Mouse (Mus musculus) gastrocnemius, postnatal 36 days (tissue): ENCODE measurements around the gene Zfand5. TPM values are rescaled to one million over a fixed set of nuclear protein-coding genes. Genes with fewer than 3 reads are reported as not detected.
"Not testable (repeated sequence)": the region's sequence is repeated elsewhere in the genome, so short reads cannot be mapped to it uniquely, and the experiment has no call there.

Experiments
- DNase-seq, 2 experiments: peaks; one replicate each; pipeline ENCODE4 v3.0.0; 2022
- intact Hi-C: fragments of 180-260 bp; cut with DNase I; formaldehyde crosslinking; loops from one replicate; pipeline ENCODE4 v1.15.1; 2025
- long read RNA-seq, 2 experiments: library from polyadenylated mRNA; stranded (forward); transcript quantifications; one replicate each; pipeline ENCODE4 v2.0.0; 2021
- total RNA-seq, 2 experiments: library from RNA; stranded (reverse); gene quantifications; 2 replicates each; pipeline ENCODE4 v1.2.3; 2021

Gene Zfand5
- 100 to 1,000 TPM; 228 to 300 TPM for total RNA-seq
- long read RNA-seq, experiment 1, full-length matches to known transcripts: 233 of 275 reads
- long read RNA-seq, experiment 1, partial matches to known transcripts: 3 of 275 reads
- long read RNA-seq, experiment 1, other reads (novel, unspliced or antisense): 39 of 275 reads
- long read RNA-seq, experiment 2, full-length matches to known transcripts: 361 of 424 reads
- long read RNA-seq, experiment 2, partial matches to known transcripts: 4 of 424 reads
- long read RNA-seq, experiment 2, other reads (novel, unspliced or antisense): 59 of 424 reads

DNA sequence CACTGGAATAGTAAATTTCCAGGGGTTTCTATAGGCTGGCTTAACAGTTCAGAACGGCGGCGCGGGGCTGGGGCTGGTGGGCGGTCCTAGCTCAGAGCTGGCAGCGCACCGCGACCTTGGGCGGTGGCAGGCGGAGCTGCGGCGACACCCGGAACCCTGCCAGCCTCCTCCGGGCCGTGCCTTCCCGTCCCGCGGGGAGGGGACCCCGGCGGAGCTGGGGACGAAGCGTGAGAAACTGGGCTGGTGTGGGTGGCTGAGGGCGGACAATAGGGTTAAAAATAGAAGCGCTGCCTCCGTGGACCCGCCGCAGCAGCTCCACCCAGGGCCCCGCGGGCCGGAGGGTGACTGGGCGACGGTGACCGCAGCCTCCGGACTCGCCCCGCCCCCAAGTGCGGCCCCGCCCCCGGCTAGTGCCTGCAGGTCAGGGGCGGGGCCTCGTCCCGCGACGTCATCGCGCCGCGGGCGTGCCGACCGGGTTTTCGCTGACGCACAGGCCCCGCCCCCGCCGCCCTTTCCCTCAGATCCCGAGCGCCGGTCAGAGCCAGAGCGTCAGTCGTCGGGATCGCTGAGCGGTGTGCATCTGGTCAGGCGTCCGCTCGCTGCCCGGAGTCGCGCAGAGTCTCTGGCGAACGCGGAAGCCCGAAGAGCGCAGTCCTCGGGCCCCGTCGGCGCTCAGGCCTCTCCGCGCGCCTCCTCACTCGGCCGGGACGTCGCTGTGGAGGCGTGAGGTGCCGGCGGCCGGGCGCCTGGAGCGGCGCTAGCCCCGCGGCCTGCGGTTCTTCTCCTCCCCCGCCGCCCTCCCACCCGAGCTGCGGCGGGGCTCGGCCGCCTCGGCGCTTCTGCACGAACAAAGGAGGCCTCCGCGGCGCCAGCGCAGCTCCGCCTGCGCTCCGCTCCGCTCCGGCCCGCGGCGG lies at the start of gene Zfand5:
Gene Zfand5 (plus strand): TSS at position 538 of the 914 bp plus-strand sequence.
- peak; percentile 99 for DNase-seq
- intact Hi-C loops: loop anchor here (5.0 to 10.0 kb wide), 5 partner anchors 55 to 383 kb away; partner anchors contain the start of genes 1110059E24Rik and Abhd17b

DNA sequence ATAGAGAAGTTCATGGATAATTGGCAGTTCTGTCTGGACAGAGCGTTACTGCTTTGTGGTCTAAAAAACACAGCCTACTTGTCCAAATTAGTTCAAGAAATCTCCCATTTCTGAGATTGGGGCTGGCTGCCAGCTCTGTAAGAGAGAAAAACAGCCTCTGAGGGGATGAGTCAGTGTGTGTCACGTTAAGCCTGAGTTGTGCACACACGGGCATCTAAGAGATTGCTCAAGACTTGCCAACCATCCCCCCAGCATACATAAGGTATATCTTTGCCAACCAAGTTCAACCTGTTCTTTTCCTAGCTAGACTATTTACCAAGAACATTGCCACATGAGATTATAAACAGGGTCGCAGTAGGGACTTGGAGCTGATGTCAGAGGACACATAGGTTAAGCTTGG lies 44.9 kb upstream of the Zfand5 start:
- intact Hi-C loops: no loop called here
- peak; percentile 15 to 51 for DNase-seq

DNA sequence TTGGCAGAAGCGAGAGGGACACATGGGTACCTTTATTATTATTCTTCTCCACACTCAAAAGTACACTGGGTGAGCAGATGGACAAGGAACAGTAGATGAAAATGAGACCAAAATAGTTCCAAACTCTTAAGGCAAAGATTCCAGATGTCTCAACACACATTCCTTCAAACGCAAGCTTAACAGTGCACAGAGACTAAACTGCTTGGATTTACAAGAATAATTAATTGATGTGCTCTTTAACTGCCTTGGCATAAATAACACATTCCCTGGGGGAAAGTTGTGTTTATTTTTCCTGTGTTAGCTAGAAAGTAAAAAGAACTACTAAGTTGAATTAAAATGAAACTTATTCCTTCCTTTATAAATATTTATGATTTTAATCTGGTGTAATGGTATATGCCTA lies 44.3 kb upstream of the Zfand5 start:
- no peak for DNase-seq
- intact Hi-C loops: no loop called here

DNA sequence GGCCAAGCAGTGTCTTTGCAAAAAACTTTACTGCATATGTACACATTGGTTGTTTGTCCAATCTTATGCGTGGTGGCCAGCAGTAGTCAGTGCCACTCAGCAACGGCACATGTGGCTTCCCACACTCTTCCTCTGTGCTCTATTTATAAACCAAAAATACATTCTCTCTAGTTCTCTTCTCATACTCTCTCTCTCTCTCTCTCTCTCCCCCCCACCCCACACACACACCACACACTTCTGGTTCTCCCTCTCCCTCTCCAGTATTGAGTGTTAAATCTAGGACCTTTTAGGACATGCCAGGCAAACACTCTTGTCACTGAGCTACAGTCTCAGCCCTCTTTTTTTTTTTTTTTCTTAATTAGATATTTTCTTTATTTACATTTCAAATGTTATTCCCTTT lies 23.3 kb upstream of the Zfand5 start:
- DNase-seq, intact Hi-C loops: not testable (repeated sequence)

DNA sequence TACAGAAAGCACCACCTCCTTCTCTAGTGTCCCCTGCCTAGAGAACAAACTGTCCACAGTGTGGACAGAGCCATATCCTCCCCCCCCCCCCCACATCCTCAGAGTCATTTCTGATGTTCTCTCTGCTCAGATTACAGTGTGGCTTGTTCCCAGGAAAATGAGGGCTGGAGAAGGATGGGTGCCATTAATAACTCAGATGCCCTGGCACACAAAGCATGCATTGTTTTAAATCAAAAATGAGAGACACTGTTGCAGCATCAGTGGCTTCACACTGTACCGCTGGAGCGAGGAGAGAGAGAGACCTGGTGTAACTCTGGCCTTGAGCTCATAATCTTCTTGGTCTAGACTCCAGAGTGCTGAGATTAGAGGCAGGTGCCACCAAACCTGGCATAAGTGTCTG lies 18.2 kb upstream of the Zfand5 start:
- intact Hi-C loops: no loop called here
- DNase-seq: peak in 1 of 2 experiments; percentile 7

DNA sequence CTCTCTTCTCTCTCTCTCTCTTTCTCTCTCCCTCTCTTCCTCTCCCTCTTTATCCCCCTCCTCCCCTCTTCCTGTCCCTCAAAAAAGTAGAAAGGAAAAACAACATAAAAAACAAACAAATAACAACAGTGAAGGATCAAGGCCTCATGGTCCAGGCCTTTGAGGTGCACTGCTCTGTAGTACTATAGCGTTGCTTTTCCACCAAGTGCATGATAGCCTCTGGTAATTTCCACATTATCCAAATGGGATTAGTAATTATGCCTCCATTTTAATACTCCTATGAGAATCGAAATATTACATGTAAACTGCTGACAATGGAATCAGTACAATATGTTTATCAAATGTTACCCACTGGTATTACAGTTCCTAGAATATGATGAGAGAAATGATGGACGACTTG lies 16.2 kb upstream of the Zfand5 start:
- intact Hi-C loops: no loop called here
- DNase-seq: no peak

DNA sequence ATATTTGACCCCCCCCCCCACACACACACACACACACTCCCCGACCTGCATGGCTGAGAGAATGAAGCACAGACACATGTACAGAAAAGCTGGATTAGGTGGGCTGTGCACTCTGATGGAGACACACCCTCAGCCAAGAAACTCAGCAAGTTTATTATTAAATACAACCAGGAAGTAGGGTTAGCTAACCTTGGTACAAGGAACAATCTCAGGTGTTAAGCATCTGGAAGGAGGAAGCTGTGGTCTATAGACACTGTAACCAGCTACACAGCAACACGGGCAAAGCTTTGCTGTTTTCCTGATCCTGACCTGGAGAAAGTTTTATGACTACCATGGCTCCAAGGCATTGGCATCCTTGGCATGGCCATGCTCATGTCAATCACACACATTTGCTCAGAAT lies 12.6 kb upstream of the Zfand5 start:
- DNase-seq: no peak
- intact Hi-C loops: no loop called here

DNA sequence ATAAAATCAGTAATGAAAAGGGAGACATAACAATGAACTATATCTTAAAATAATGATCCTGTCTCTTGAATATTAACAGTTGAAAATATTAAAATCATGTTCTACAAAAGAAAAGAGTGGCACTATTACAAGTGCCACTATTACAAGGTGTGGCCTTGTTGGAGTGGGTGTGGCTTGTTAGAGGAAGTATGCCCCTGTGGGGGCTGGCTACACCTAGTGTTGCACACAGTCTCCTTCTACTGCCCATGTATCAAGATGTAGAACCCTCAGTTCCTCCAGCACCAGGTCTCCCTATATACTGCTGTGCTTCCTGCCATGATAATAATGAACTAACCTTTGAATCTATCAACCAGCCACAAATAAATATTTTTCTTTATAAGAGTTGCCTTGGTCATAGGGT lies 11.8 kb upstream of the Zfand5 start:
- no peak for DNase-seq

DNA sequence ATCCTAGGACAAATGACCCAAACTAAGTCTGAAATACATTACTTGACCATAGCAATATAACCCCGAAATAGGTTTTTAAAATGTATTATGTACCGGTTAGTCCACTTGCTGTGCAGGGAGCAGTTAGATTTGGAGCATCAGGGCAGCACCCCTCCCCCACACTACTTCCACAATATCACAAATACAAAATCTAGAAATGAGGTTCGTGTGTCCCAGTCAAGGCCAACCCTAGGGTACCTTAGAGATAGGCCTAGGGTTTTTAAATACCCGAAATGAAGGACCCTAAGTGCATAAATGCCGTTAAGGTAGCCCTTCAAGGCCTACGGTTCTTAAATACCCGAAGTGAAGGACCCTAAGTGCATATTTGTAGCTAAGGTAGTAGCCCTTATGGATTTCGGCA lies 892 bp upstream of the Zfand5 start:
- no peak for DNase-seq
- intact Hi-C loops: loop anchor here (5.0 to 10.0 kb wide), 5 partner anchors 56 to 384 kb away; partner anchors contain the start of genes 1110059E24Rik and Abhd17b

More for the DNA sequence above, 11.8 kb upstream of the Zfand5 start:
- intact Hi-C loops: no loop called here

DNA sequence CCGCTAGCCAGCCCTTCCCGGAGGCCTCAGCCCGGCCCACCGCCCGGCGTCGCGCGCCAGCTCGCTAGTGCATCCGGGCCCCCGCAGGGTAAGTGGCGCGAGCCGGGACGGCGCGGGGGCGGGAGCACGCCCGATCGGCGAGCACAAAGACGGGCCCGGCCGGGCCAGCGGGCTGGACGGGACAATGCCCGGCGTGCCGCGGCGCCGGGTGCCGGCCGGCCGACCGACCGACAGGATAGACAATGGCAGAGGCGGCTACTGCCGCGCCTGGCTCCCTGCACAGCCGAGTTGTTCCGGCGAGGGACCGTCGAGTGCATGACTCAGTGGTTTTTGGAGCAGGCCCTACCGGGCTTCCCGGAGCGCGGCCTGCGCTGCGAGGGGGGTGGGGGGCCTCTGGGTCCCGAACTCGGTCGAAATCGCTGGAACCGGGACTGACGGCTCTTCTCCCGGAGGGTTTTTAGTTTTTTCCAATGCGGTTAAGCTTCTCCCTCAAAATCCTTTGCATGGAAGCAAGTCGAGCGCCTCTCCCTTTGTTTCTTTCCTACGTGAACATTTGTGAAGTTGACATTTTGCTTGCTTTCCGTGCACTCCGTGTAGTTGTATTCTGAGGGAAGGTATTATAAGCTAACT lies 692 bp downstream of the Zfand5 start:
- DNase-seq: peak; percentile 56 to 69
- intact Hi-C loops: loop anchor here (5.0 to 10.0 kb wide), 5 partner anchors 55 to 382 kb away; partner anchors contain the start of genes 1110059E24Rik and Abhd17b

DNA sequence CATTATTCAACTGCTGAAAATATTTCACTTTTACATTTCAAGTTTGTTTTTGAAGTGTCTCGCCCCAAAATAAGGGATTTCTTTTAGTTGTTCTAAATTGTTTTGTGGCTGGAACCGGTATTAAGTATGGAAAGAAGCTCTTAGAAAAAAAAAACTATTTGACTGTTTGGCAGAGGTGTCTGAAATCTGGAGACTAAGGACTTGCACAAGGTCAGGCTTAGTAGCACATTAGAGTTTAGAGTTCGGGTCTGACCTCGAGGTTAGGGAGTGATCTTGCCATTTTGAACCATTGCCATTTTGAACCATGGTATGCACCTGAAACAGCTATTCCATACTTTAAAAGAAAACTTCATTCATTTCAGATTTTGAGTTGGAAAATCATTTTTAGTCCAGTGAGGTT lies 1.4 kb downstream of the Zfand5 start:
- DNase-seq: no peak
- intact Hi-C loops: loop anchor here (5.0 to 10.0 kb wide), 5 partner anchors 54 to 381 kb away; partner anchors contain the start of genes 1110059E24Rik and Abhd17b

DNA sequence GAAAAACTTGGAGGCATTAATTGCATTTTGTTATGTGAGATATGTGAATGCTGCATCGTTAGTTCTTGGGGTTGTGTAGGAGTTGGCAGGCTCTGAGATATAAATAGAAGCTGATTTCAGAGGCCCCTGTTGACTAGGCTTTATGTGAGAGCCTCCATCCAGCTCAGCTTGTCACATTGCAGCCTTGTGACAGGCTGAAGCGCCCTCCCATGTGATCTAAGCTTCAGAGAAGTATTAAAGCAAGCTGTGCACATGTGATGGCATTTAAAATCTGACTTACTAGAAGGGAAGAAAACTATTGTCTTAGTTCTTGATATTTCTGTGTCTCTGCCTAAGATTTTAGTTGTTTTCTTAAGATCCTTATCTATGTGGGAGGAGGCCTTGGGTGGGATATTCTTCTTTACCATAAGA lies 2.1 kb downstream of the Zfand5 start:
- peak in 1 of 2 experiments; percentile 31 for DNase-seq
- intact Hi-C loops: loop anchor here (5.0 to 10.0 kb wide), 5 partner anchors 53 to 381 kb away; partner anchors contain the start of genes 1110059E24Rik and Abhd17b

DNA sequence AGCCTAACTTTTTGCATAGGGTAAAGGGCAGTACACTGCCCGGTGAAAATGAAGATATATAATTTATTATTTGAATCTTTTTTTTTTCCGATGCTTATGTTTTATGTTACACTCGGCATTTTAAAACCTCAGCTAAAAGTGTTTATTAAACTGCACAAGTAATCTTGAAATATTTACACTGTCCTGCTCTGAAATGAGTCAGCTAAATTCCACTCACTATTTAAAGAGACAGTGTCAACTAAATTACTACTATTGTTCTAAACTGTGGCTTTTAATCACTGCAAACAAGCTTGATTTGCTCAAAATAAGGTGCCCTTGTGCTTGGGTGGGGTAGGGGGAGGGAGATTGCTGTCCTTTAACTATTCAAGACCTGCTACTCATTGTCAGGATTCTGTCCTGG lies 2.6 kb downstream of the Zfand5 start:
- intact Hi-C loops: loop anchor here (5.0 to 10.0 kb wide), 5 partner anchors 53 to 380 kb away; partner anchors contain the start of genes 1110059E24Rik and Abhd17b
- no peak for DNase-seq

DNA sequence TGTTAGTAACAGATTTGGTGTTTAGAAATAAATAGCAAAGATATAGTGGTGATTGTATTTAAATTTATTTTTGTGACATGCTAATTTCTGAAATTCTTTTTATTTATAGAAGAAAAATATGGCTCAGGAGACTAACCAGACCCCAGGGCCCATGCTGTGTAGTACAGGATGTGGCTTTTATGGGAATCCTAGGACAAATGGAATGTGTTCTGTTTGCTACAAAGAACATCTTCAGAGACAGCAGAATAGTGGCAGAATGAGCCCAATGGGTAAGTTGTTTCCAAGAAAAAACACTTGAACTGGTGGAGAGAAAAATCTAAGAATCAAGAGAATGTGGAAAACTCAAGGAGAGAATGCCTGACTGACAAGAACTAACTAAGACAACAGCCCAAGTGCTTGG lies 4.2 kb downstream of the Zfand5 start:
- no peak for DNase-seq
- intact Hi-C loops: loop anchor here (10.0 kb wide), 1 partner anchor 378 kb away; the partner anchor contains the start of genes 1110059E24Rik and Abhd17b

DNA sequence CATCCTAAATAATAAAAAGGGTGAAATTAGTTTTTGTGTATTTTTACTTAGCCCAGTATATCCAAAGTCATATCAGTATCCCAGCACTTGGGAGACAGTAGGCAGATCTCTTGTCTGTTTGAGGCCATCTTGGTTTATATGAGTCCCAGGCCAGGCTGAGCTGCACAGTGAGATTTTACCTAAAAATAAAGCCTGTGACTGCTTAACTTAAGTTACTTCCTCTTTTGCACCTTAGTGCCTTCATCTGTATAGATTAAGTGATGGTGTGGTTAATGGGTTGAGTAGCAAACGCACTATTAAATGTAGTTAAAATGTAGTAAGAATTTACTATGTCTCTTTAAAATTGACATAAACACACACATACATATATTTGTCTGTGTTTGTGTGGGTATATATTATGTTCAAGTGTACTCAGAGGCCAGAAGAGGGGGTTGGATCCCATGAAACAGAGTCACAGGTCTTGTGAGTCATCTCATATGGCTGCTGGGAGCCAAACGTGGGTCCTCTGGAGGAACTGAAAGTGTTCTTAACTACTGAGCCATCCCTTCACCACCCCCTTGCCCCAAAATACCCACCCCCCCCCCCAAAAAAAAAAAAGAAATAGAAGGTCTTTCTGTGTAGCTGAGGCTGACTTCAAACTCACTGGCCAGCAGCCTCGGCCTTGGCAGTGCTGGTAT lies 14.5 kb downstream of the Zfand5 start:
- no peak for DNase-seq
- intact Hi-C loops: no loop called here

DNA sequence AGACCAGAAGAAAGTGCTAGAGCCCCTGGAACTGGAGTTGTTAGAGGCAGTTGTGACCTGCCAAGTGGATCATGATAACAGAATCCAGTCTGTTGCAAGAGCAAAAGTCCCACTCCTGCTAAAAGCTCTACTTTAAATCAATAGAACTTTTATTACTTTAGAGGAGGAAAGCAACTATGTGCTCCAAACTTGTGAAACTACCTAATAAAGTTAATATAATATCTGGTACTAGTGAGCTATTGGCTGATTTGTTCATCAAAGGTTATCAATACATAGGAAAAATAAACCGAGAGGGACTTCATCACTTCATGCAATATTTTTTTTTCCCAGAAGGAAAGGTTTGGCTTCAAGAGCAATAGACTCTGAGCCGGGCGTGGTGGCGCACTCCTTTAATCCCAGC lies 25.3 kb downstream of the Zfand5 start:
- DNase-seq: no peak
- intact Hi-C loops: no loop called here

DNA sequence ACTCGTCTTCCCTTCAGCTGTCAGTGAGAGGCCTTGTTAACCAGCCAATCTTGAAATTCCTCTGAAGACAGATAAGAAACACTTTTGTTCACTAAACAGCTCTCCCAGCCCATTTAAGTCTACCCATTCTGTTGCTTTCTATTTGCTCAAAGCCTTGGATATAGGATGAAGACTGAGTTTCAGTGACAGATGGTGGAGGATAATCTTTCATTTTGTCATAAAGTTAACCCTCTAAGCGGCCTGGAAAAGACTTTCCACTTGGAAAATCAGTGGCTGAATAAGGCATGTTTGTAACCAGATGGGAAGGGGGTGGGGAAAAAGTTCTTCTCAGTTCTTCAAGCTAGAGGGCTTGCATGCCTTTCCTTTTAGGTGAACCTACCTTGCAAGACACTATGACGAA lies 29.7 kb downstream of the Zfand5 start:
- no peak for DNase-seq
- intact Hi-C loops: no loop called here

DNA sequence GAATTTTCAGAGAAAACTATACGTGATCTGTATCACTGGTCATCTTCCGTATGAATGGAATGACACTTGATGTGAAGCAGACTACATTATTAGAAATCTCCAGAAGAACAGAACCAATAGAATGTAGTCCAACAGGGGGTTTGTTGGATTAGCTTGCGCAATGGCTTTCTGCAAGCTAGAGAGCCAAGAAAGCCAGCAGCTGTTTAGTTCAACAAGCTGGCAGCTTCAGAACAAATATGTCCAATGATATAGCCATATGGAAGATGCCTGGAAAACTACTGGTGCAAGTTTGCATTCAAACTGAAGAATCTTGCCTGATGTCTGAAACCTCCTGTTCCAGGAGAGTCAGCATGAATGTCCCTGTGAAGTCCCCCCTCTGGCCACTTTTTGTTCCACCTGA lies 35.7 kb downstream of the Zfand5 start:
- DNase-seq: no peak
- intact Hi-C loops: no loop called here

DNA sequence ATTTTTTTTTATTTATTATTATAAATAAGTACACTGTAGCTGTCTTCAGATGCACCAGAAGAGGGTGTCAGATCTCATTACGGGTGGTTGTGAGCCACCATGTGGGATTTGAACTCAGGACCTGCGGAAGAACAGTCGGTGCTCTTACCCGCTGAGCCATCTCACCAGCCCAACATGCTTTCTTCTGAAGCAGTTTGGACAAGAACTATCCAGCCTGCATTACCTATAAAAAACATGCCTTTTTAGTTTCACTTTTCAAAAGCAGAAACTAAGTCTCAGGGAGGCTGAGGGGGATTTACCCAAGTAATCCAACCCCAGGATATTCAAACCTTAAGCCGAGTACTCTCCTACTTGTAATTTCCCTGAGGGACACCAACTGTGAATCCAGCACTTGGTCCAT lies 38.3 kb downstream of the Zfand5 start:
- DNase-seq, intact Hi-C loops: not testable (repeated sequence)

DNA sequence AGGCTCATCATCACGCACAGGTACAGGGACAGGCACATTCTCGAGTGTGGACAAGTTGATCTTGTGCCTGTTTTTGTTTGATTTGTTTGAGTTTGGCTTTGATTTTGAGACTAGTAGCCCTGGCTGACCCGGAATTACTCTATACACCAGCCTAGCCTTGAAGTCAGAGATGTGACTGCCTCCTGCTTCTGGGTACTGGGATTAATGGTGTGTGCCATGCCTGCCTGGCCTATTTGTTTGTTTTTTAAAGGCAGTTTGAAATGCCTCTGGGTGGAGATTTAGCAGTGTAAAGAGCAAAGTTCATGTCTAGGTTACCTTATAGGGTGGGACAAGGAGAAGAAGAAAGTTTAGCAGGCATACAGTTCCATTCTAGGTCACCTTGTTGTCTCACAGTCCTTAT lies 43.6 kb downstream of the Zfand5 start:
- intact Hi-C loops: no loop called here
- DNase-seq: no peak
